Mouse (Mus musculus): ENCODE data around the gene Vps54.

Gene Vps54

DNA sequence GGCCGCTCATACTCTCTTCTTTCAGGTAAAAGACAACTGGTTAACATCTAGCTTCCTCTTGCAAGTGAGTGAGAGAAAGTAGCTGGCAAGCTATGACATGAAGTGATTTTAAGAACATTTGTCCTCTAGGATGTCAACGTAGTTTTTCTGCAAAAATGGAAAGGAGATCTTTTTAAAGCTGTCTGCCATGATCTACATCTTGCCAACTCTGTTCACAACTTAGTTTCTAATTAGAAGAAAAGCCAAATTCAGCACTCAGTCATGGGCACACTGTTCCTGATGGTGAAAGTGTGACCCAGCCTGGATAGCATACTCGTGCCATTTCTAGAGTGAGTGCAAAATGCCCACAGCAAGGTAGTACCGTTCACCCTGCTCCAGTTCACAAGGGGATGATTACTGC, 100.0 kb downstream of the Vps54 start:
- DNase-seq (ENCODE audit: low spot score in 2 of 2), result no peak

- DNase-seq (ENCODE audit: low spot score in 2 of 2), result no peak
Observed at GRCm38 (mm10) chr11:21343490-21343889, 104.4 kb downstream of the Vps54 start.

GRCm38 (mm10) chr11:21346020-21346419, 106.9 kb downstream of the Vps54 start:
- DNase-seq (ENCODE audit: low spot score in 2 of 2), result no peak

- no peak for DNase-seq (ENCODE audit: low spot score in 2 of 2)
Observed at GRCm38 (mm10) chr11:21348890-21349289, 109.8 kb downstream of the Vps54 start.

DNA sequence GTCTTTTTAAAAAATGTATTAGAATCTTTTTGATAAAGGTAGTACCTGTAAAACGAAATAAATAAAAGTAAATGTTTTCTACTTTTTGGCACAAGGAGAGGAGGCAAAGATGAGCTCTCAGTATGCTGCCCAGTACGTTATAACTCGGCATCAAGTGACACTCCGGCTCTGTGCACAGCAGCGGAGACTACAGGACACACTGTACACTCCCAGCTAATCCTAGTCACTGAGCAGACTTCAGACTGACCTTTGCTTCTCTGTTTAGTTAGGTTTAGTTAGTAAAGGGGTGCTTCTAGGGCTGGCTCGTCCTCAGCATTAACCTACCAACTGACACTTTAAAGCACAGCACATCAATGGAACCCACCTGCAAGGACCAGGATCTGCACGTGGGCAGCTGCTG, 112.2 kb downstream of the Vps54 start:
- no peak for DNase-seq (ENCODE audit: low spot score in 2 of 2)

GRCm38 (mm10) chr11:21363144-21363940, 124.3 kb downstream of the Vps54 start:
- DNase-seq (ENCODE audit: low spot score in 2 of 2), result no peak

DNA sequence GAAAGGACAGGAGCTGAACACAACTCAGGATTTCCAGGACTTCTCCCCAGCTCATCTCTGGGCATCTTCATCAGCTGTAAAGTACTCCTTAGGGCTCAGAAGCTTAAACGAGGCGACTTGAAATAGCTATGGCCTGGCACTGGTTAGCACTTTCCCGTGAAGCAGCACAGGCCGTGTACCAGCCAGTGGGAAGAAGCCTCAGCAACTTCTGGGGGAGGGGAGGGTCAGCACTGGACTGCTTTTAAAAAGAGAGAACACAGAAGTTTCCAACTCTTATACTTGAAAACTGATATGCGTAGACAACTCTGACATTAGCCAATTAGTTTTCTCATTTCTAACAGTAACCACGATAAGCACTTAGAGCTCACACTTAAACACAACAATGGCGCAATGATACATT, 129.4 kb downstream of the Vps54 start:
- DNase-seq (ENCODE audit: low spot score in 2 of 2), result no peak

GRCm38 (mm10) chr11:21369248-21370016, 130.4 kb downstream of the Vps54 start:
- no peak for DNase-seq (ENCODE audit: low spot score in 2 of 2)

GRCm38 (mm10) chr11:21370399-21371121, 131.5 kb downstream of the Vps54 start:
- DNase-seq (ENCODE audit: low spot score in 2 of 2), result peak; percentile 67 to 80
